Mouse (Mus musculus) liver, embryonic 14 days (tissue): ENCODE data around the gene Flii. TPM values are rescaled to one million over a fixed set of nuclear protein-coding genes. Genes with fewer than 3 reads are reported as not detected.

Experiments
- polyA plus RNA-seq: library from polyadenylated mRNA; depleted of rRNA; stranded (reverse); fragments of >200 nt; gene quantifications from 2 replicates; pipeline ENCODE4 v1.2.3, GENCODE M21; 2012; rRNA removed

Gene Flii
- polyA plus RNA-seq = 32.0 and 32.6 TPM in 2 replicates

DNA sequence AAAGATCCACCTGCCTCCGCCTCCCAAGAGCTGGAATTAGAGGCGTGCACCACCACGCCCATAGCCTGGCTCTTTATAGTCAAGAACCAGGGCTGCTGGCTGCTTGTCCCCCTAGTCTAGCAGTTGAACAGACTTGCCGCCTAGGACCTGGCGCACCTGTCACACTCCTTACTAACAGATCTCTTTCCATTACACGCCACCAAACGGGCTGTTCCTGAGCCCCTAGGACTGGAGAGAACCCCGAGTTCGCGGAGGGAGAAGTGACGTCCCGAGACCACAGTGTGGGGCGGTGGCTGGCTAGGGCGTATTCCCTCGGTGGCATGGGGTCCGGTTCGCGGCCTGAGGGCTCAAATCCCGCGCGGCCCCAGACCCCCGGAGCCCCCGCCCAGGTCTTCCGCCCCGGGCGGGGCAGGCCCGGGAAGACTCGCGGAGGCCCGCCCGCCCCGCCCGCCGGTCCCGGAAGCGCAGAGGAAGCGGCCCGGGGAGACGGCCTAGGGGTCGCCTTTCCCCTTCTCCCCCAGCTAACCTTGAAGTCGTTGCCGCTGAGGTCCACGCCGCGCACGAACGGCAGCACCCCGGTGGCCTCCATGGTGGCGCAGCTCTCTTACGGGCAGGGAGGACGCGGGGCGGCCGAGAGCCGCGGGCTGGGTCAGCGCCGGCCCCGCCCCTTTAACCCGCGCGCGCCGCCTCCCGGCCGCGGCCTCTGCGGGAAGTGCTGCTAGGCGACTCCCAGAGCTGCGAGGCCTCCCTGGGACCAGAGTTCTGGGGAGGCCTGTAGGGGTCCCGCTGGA lies at the start of gene Flii:
TSS of gene Flii (minus strand) at position 663 of the 791 bp plus-strand sequence.

DNA sequence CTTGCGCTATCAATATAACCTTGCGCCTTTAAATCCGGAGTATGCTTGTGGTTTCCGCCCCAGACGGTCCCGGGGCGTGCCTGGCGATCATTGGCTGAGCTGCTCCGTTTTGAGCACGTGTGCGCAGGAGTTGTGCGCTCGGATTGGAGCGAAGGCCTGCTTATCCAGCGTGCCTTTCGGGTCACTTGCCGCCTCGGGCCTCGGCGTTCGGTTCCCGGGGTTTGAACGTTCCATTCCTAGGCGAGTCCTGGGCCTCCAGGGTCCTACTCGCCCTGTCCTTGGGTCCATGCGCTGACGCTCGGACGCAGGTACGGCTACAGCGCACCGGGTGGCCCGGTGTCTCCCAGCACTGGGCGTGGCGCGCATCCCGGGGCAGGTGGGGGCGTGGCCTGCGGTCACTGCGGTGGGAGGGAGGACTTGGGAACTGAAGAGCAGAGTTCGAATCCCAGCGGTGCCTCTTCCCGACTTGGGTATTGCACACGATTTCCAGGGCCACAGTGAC lies 1.2 kb upstream of the Flii start, which contains the start of gene Mief2:
TSS of gene Mief2 (plus strand) at position 139 of the 502 bp plus-strand sequence.

DNA sequence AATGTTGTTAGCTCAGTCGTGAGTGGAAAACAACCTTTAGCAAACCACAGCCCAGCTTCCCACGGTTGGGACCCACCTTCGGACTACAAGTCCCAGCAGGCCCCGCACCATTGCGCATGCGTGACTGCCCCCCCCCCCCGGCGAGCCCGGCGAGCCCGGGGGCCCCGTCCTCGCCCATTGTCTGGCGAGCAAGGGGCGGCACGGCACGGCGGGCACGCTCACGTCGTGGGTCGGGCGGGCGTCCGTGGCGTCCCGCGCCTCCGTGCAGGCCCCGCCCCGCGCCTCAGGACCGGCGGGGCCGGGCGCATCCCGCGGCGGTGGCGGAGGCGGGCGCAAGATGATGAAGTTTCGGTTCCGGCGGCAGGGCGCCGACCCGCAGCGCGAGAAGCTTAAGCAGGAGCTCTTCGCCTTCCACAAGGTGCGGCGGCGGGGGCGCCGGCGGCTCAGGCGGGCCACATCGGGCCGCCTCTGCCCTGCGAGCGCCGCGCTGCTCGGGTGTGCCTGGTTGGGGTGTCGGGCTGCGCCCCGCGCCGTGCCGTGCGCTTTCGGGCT lies 27.5 kb downstream of the Flii start, which contains the start of gene Llgl1:
TSS of gene Llgl1 (plus strand) at position 200 of the 552 bp plus-strand sequence.

Other genes with a start within 250 kb of the Flii start
- gene Alkbh5, start 190.9 kb downstream of the Flii start, polyA plus RNA-seq = 6.9 and 8.4 TPM in 2 replicates
- gene Llgl1, start 27.5 kb downstream of the Flii start, polyA plus RNA-seq = 9.9 and 11.0 TPM in 2 replicates
- gene Mief2, start 1.1 kb upstream of the Flii start, polyA plus RNA-seq = 2.0 and 2.2 TPM in 2 replicates
- 4.4 and 5.5 TPM in 2 replicates for gene Top3a, start 50.1 kb upstream of the Flii start, polyA plus RNA-seq
- 3.8 and 5.0 TPM in 2 replicates for gene Smcr8, start 50.3 kb upstream of the Flii start, polyA plus RNA-seq
- gene Shmt1, start 84.5 kb upstream of the Flii start, polyA plus RNA-seq = 26.8 and 32.0 TPM in 2 replicates
- gene Dhrs7b, start 103.4 kb upstream of the Flii start, polyA plus RNA-seq = 7.8 and 10.2 TPM in 2 replicates
- gene Tmem11, start 152.0 kb upstream of the Flii start, polyA plus RNA-seq = 28.6 and 32.0 TPM in 2 replicates
- 9.1 and 10.5 TPM in 2 replicates for gene Natd1, start 187.5 kb upstream of the Flii start, polyA plus RNA-seq
- gene Map2k3, start 204.8 kb upstream of the Flii start, polyA plus RNA-seq = 31.0 and 50.3 TPM in 2 replicates